Mouse (Mus musculus): ENCODE measurements around the gene Glt1d1. TPM values are rescaled to one million over a fixed set of nuclear protein-coding genes. Genes with fewer than 3 reads are reported as not detected.

The Glt1d1 gene
- polyA plus RNA-seq, 1 experiment = not detected

DNA sequence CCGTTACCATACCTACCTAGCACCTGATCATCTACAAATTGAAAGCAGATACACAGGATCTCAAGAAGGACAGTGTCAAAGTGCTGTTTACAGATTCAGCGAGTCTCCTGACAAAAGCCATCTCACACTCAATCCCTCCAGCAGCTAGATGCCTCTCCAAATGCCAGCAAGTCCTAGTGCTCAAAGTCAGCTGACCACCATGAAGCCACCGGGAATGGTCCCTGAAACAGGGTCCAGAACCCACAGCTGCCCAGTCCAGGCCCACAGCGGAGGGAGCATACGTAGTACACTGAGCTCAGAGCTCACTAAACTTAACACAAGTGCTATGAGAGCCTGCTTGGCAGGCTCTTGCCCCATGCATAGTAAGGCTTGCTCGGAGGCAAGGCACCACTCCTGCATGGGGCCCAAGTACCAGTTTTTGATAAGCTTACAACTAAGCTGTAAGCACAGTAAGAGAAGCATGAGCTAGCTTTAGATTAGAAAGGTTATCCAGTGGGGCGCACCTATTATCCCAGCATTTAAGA, 22.8 kb upstream of the Glt1d1 start:
- Histone ChIP-seq H3K4me1 (ENCODE audit: control insufficient read depth, insufficient read depth, low read length) (peaks cover 63% of the 10 kb centered on the region), H3K27ac (ENCODE audit: insufficient read depth, low read depth, low read length) (peak overlapping the region; percentile 99), H3K4me3 (ENCODE audit: insufficient read depth, low read length) (peak overlapping the region; percentile 24)
- no peak for TF ChIP-seq POLR2A (IDR thresholded peaks at IDR 0.05; ENCODE audit: borderline replicate concordance, low read depth, low read length)
- TF ChIP-seq CTCF (IDR thresholded peaks at IDR 0.05; ENCODE audit: low read depth, low read length) = no peak

DNA sequence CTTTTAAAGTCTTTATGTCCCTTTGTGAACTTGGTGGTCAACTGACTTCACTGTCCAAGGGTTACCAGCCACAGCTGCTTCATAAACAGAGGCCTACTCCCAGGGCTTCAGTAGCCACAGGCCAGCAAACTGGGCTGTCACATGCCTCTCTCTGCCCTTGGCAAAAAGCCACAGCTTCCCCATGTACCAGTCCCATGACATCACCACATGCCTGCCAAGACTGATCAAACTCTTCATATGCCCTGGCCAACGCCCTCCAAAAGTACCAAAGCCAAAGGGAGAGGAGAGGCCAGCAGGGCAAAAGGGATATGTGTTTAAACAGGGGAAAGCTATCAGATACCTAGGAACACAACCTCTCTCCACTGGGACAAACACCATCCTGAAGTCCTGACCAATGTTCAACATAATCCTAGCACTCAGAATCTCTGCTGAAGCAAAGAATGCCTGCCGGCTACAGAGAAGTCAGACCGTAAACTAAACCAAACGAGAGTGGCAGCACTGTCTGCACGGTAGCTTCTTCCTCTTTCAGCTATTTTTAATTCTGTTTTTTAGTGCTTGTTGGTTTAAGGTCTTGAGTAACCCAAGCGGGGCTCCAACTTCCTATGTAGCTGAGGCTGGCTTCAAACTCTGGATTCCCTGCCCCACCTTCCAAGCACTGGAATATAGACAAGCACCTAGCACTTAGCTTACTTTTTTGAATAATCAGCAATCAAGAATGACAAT, 21.1 kb upstream of the Glt1d1 start:
- peak overlapping the region; percentile 99 for H3K27ac ChIP-seq (ENCODE audit: insufficient read depth, low read depth, low read length)
- TF ChIP-seq CTCF (IDR thresholded peaks at IDR 0.05; ENCODE audit: low read depth, low read length) = no peak
- TF ChIP-seq POLR2A (IDR thresholded peaks at IDR 0.05; ENCODE audit: borderline replicate concordance, low read depth, low read length) = no peak
- H3K4me1 ChIP-seq (ENCODE audit: control insufficient read depth, insufficient read depth, low read length) = peaks cover 63% of the 10 kb centered on the region
- peak overlapping the region; percentile 45 for H3K4me3 ChIP-seq (ENCODE audit: insufficient read depth, low read length)

- peaks cover 57% of the 10 kb centered on the region for H3K4me1 ChIP-seq (ENCODE audit: control insufficient read depth, insufficient read depth, low read length)
- H3K4me3 ChIP-seq (ENCODE audit: insufficient read depth, low read length) = peak overlapping the region; percentile 36
- H3K27ac ChIP-seq (ENCODE audit: insufficient read depth, low read depth, low read length) = peak overlapping the region; percentile 99
- TF ChIP-seq CTCF (IDR thresholded peaks at IDR 0.05; ENCODE audit: low read depth, low read length) = no peak
- TF ChIP-seq POLR2A (IDR thresholded peaks at IDR 0.05; ENCODE audit: borderline replicate concordance, low read depth, low read length) = no peak
Observed at GRCm38 (mm10) chr5:127611881-127612280, 20.2 kb upstream of the Glt1d1 start.

DNA sequence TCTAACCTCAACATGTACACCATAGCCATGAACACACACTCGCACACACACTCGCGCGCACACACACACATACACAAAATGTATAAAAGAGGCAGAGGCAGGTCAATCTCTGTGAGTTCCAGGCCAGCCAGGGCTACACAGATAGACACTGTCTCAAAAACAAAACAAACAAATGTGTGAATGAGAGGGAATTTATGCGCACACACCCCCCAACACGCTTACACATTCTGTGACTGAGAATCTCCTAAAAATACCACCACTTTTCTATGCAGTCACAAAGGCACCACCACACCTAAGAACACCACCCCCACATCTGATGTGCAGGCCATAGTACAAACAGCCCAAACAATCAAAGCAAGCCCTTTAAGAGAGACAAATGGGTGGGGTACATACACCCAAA, 19.7 kb upstream of the Glt1d1 start:
- Histone ChIP-seq H3K27ac (ENCODE audit: insufficient read depth, low read depth, low read length) (peak overlapping the region; percentile 99), H3K4me3 (ENCODE audit: insufficient read depth, low read length) (peak overlapping the region; percentile 43), H3K4me1 (ENCODE audit: control insufficient read depth, insufficient read depth, low read length) (peaks cover 53% of the 10 kb centered on the region)
- TF ChIP-seq POLR2A (IDR thresholded peaks at IDR 0.05; ENCODE audit: borderline replicate concordance, low read depth, low read length) = no peak
- TF ChIP-seq CTCF (IDR thresholded peaks at IDR 0.05; ENCODE audit: low read depth, low read length) = no peak

DNA sequence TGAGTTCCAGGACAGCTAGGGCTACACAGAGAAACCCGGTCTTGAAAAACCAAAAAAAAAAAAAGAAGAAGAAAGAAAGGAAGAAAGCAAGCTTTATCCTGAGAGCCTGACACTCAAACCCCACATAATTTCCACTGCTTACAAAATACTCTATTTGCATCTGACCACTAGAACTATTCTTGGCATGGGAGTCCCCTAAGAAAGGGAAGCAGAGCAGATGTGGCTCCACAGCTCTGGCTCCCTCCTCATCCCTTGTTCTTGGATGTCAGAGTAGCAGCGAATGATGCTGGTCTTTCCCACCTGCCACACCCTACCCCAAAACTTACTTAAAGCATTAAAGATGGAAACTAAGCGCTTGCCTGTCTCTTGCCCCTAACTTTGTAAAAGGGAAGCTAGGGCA, 16.6 kb upstream of the Glt1d1 start:
- TF ChIP-seq CTCF (IDR thresholded peaks at IDR 0.05; ENCODE audit: low read depth, low read length) = no peak
- no peak for TF ChIP-seq POLR2A (IDR thresholded peaks at IDR 0.05; ENCODE audit: borderline replicate concordance, low read depth, low read length)
- peak overlapping the region; percentile 96 for H3K27ac ChIP-seq (ENCODE audit: insufficient read depth, low read depth, low read length)
- H3K4me1 ChIP-seq (ENCODE audit: control insufficient read depth, insufficient read depth, low read length) = peaks cover 27% of the 10 kb centered on the region
- H3K4me3 ChIP-seq (ENCODE audit: insufficient read depth, low read length) = peak overlapping the region; percentile 97

DNA sequence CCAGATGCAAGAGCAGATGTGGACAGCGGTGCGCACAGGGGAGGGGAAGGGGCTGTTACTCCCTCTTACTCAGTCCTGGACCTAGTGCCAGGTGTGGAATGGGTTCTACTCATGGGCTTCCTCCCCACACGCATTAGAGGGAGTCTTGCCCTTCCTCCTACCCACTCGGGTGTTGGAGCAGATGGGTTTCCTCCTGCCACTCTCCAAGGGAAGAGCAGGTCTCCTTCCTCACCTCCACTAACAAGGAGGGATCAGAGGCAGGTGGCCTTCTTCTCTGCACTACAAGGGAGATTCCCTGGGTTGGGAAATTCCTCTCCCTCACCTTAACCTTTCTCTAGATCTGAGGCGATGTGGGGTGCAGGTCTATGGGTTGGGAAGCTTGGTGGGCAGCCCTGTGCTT, 15.9 kb upstream of the Glt1d1 start:
- H3K27ac ChIP-seq (ENCODE audit: insufficient read depth, low read depth, low read length) = peak overlapping the region; percentile 96
- peaks cover 31% of the 10 kb centered on the region for H3K4me1 ChIP-seq (ENCODE audit: control insufficient read depth, insufficient read depth, low read length)
- H3K4me3 ChIP-seq (ENCODE audit: insufficient read depth, low read length) = peak overlapping the region; percentile 97

DNA sequence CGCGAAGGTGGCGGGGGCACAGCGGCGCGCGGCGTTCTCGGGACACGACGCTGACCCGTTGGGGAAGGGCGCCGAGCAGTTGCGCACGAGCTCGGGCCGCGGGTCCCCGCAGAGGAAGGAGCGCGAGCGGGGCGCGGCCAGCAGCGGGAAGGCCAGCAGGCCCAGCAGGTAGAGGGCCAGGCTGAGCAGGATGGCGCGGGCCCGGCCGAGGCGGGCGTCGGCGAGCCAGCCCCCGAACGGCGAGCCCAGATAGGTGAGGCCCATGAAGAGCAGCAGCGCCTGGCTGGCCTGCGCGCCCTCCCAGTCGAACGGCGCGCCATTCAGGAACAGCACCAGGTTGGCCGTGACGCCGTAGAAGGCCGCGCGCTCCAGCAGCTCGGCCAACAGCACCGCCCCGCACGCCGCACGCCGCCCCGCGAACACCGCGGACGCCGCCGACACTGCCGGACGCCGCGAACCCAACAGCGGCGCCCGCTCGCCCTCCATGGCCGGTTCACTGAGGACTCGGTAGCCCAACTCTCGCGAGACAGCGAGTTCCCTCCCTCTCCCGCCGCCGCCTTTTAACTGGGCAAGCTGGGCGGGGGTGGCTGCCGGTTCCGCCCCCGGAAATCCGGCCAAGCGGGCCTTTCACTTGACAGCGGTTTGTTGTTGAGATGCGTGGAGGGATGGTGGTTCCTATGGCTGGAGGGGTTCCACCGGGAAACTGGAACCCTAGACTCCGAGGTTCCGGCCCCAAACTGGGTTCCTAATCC, 15.0 kb upstream of the Glt1d1 start:
- Histone ChIP-seq H3K4me1 (ENCODE audit: control insufficient read depth, insufficient read depth, low read length) (peaks cover 29% of the 10 kb centered on the region), H3K4me3 (ENCODE audit: insufficient read depth, low read length) (peak overlapping the region; percentile 97), H3K27ac (ENCODE audit: insufficient read depth, low read depth, low read length) (peak overlapping the region; percentile 96)
- TF ChIP-seq CTCF (IDR thresholded peaks at IDR 0.05; ENCODE audit: low read depth, low read length) (no peak), POLR2A (IDR thresholded peaks at IDR 0.05; ENCODE audit: borderline replicate concordance, low read depth, low read length) (no peak)

More for the DNA sequence above, 15.9 kb upstream of the Glt1d1 start:
- no peak for TF ChIP-seq POLR2A (IDR thresholded peaks at IDR 0.05; ENCODE audit: borderline replicate concordance, low read depth, low read length)
- no peak for TF ChIP-seq CTCF (IDR thresholded peaks at IDR 0.05; ENCODE audit: low read depth, low read length)

- Histone ChIP-seq H3K4me1 (ENCODE audit: control insufficient read depth, insufficient read depth, low read length) (peaks cover 14% of the 10 kb centered on the region), H3K4me3 (ENCODE audit: insufficient read depth, low read length) (no peak overlapping the region), H3K27ac (ENCODE audit: insufficient read depth, low read depth, low read length) (no peak overlapping the region)
- TF ChIP-seq POLR2A (IDR thresholded peaks at IDR 0.05; ENCODE audit: borderline replicate concordance, low read depth, low read length) = no peak
- no peak for TF ChIP-seq CTCF (IDR thresholded peaks at IDR 0.05; ENCODE audit: low read depth, low read length)
Observed at GRCm38 (mm10) chr5:127618834-127619233, 13.2 kb upstream of the Glt1d1 start.

DNA sequence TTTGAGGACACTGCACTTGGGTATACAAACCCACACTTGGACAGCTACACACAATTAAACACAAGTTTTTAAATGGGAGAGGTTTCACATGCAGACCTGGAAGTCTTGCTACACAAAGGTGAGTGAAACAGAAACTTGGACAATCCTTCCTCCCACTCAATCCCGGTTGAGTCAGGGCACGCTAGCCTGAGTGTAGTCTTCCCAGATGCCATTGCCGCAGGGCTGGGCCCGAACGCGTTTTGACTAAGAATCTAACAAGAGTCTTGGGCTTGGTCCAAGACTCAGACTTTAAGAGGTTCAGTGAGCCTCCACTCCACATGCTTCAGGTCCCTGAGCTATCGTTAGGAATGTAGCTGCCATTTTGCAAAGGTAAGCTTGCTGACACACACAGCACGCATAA, 11.7 kb upstream of the Glt1d1 start:
- Histone ChIP-seq H3K27ac (ENCODE audit: insufficient read depth, low read depth, low read length) (no peak overlapping the region), H3K4me3 (ENCODE audit: insufficient read depth, low read length) (no peak overlapping the region), H3K4me1 (ENCODE audit: control insufficient read depth, insufficient read depth, low read length) (peaks cover 11% of the 10 kb centered on the region)
- TF ChIP-seq CTCF (IDR thresholded peaks at IDR 0.05; ENCODE audit: low read depth, low read length) (no peak), POLR2A (IDR thresholded peaks at IDR 0.05; ENCODE audit: borderline replicate concordance, low read depth, low read length) (no peak)

DNA sequence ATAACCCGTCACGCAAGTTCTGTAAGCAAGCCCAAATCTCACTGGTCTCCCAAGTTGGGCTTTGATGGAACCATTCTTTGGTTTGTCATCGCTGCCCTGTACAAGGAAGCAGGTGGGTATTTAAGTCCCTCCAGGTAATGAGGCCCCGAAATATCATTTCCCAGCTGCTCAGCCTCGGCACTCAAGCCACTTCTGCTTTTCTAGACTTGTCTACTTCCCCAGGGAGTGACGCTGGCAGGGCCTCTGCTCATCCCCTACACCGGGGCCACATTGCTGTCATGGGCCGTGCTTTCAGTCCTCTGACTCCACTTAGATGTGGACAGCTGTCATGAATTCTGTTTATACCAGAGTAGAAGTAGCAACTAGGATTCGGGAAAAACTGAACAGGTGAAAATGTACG, 11.0 kb upstream of the Glt1d1 start:
- H3K4me1 ChIP-seq (ENCODE audit: control insufficient read depth, insufficient read depth, low read length) = peaks cover 11% of the 10 kb centered on the region
- H3K4me3 ChIP-seq (ENCODE audit: insufficient read depth, low read length) = no peak overlapping the region
- TF ChIP-seq POLR2A (IDR thresholded peaks at IDR 0.05; ENCODE audit: borderline replicate concordance, low read depth, low read length) = no peak
- no peak overlapping the region for H3K27ac ChIP-seq (ENCODE audit: insufficient read depth, low read depth, low read length)

All from bone marrow macrophage, adult 2 months (primary cell).